Mouse (Mus musculus) cerebellum, postnatal 14 days (tissue): ENCODE results near the gene Olfr1314.

Experiments
- DNase-seq, 2 experiments: peaks; one replicate each; pipeline ENCODE4 v3.0.0; 2021; ENCODE audit warnings: mixed read lengths in 2 of 2

The Olfr1314 gene

GRCm38 (mm10) chr2:112096681-112097080, at the start of gene Olfr1314:
TSS of gene Olfr1314 (minus strand) at chr2:112096781.
- DNase-seq: no peak

- no peak for DNase-seq
Observed at GRCm38 (mm10) chr2:112140029-112140428, 43.4 kb upstream of the Olfr1314 start, which contains the start of gene Olfr1317. TSS of gene Olfr1317 (plus strand) at chr2:112140329.

GRCm38 (mm10) chr2:112134877-112135276, 38.3 kb upstream of the Olfr1314 start, which contains the start of gene Olfr1316:
TSS of gene Olfr1316 (minus strand) at chr2:112134977.
- DNase-seq: no peak

GRCm38 (mm10) chr2:112115340-112115739, 18.8 kb upstream of the Olfr1314 start, which contains the start of gene Olfr1315-ps1:
TSS of gene Olfr1315-ps1 (minus strand) at chr2:112115440.
- DNase-seq: no peak

GRCm38 (mm10) chr2:112077743-112078142, 18.8 kb downstream of the Olfr1314 start, which contains the start of gene Olfr1313:
TSS of gene Olfr1313 (minus strand) at chr2:112077843.
- DNase-seq: no peak

- DNase-seq: no peak
Observed at GRCm38 (mm10) chr2:112050138-112050537, 46.4 kb downstream of the Olfr1314 start, which contains the start of gene Olfr1312. TSS of gene Olfr1312 (minus strand) at chr2:112050238.
